Comparison of ENCODE assay signal across 9 mouse cellular contexts in the genomic region with DNA sequence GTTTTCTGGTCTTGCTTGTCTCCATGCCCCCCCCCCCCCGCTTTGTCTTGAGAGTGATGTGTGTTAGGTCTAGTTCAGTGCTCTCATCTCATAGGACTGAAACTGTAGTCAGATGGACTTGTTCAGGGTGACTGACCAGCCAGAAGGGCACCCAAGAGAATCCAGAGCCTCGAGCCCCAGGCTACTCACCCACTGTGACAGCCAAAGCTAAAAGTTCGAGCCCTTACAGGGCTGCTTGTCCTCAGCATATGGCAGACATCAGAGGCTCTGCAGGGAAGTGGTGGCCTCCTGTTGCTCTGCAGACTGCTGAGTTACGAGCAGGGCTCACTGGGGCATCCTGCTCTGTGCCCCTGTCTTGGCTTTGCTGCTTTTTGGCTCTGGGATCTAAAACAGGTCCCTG.
"Had no signal": no experiment of that assay in that cellular context is flagged by ENCODE, and none has a peak within 500 bp of the region (broad histone marks: within the 10 kb centered on the region; RNA-seq: fewer than 3 reads in every experiment).

No protein-coding gene starts in this region.

- H3K4me1 ChIP-seq: intestine, embryonic 15.5 days; liver, embryonic 13.5 days had no signal

- H3K4me3 ChIP-seq: intestine, embryonic 15.5 days; liver, embryonic 13.5 days had no signal

- H3K9me3 ChIP-seq: intestine, embryonic 15.5 days; liver, embryonic 13.5 days had no signal

- H3K4me2 ChIP-seq: intestine, embryonic 15.5 days; liver, embryonic 13.5 days; midbrain, embryonic 11.5 days had no signal

- H3K27me3 ChIP-seq: intestine, embryonic 15.5 days; liver, embryonic 13.5 days had no signal

- H3K9ac ChIP-seq: intestine, embryonic 15.5 days; liver, embryonic 13.5 days had no signal

- H3K27ac ChIP-seq: intestine, embryonic 15.5 days; liver, embryonic 13.5 days had no signal

- ATAC-seq: intestine, embryonic 15.5 days had no signal

- H3K36me3 ChIP-seq: intestine, embryonic 15.5 days; liver, embryonic 13.5 days had no signal

- DNase-seq: liver, embryonic 13.5 days; lung, adult 2 months; lung, postnatal 14 days; lung, postnatal 4 days; midbrain, embryonic 14.5 days; thymus, adult 18-20 months; thymus, postnatal 36 days had no signal
